Mouse (Mus musculus): ENCODE measurements at regions not wholly inside any gene's neighbourhood (a gene's known extent, or its start where the extent isn't known, plus 50 kb on each side); places are given as distances from the start of the nearest gene placed in this dataset.
"Not testable (repeated sequence)": the region's sequence is repeated elsewhere in the genome, so short reads cannot be mapped to it uniquely, and the experiment has no call there.

- DNase-seq (ENCODE audit: low spot score in 2 of 2) = not testable (repeated sequence)
These were observed 427.8 kb upstream of the Clint1 start for GRCm38 (mm10) chr11:45424066-45424465.

GRCm38 (mm10) chr11:45440937-45441720 is 410.7 kb upstream of the Clint1 start:
- DNase-seq (ENCODE audit: low spot score in 2 of 2) = no peak

DNA sequence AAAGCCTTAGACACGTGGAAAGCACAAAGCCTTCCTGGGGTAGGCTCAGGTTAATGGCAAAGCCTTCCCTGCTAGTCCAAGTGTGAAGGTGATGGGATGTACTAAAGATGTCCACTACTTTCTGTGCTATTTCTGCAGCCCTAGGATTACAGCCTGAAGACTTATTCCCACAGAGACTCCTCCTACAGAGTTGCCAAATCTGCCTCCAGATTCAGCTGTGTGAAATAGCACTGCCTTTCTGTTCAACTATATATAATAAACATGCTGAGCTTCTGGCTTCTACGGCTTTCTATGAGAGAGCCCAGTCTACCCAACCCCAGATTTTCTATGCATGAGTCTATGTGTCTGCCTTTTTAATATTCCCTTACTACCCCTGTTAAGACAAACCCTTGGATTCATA is 405.3 kb upstream of the Clint1 start:
- DNase-seq (ENCODE audit: low spot score in 2 of 2) = no peak

DNA sequence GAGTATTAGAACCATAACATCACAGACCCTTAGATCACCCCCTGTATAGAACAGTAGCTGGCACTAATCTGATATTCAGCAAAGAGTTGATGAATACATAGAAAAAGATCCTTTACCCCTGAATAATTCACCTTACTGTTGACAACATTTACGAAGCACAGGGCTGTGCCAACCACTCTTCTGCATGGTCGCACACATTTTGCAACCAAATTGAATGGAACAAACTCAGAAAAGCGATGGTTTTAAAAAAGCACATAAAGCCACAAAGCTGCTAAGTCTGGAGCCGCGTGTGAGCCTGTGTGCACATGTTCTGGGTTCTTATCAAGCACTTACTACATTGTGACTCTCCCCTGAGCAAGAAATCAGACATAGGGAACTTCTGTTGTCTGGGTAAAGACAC is 397.6 kb upstream of the Clint1 start:
- no peak for DNase-seq (ENCODE audit: low spot score in 2 of 2)

GRCm38 (mm10) chr11:45454933-45455332 is 396.9 kb upstream of the Clint1 start:
- DNase-seq (ENCODE audit: low spot score in 2 of 2) = no peak

- DNase-seq (ENCODE audit: low spot score in 2 of 2) = no peak
These were observed 395.1 kb upstream of the Clint1 start for GRCm38 (mm10) chr11:45456724-45457123.

- DNase-seq (ENCODE audit: low spot score in 2 of 2) = no peak
These were observed 394.3 kb upstream of the Clint1 start for GRCm38 (mm10) chr11:45457597-45457996.

- DNase-seq (ENCODE audit: low spot score in 2 of 2) = no peak
These were observed 391.7 kb upstream of the Clint1 start for GRCm38 (mm10) chr11:45460000-45460792.

DNA sequence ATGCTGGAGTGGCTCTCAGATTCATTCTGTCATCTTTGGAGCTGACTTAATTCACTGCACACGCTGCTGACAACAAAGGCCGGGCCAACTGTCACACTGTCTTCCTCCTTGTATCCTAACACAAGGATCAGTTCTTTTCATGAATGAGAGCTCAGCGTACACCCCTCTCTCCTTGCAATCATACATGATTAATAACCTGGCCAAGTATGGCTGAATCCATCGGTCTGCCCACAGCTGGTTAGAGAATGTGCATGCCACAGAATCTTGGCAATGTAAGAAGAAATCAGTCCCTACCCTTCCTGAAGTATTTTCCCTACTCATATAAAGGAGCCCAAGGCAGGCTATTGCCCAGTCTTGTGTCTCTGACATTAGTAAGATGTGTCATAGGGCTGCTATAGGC is 387.4 kb upstream of the Clint1 start:
- DNase-seq (ENCODE audit: low spot score in 2 of 2) = no peak

- no peak for DNase-seq (ENCODE audit: low spot score in 2 of 2)
These were observed 385.5 kb upstream of the Clint1 start for GRCm38 (mm10) chr11:45466350-45466749.

- DNase-seq (ENCODE audit: low spot score in 2 of 2) = no peak
These were observed 379.7 kb upstream of the Clint1 start for GRCm38 (mm10) chr11:45472171-45472570.

DNA sequence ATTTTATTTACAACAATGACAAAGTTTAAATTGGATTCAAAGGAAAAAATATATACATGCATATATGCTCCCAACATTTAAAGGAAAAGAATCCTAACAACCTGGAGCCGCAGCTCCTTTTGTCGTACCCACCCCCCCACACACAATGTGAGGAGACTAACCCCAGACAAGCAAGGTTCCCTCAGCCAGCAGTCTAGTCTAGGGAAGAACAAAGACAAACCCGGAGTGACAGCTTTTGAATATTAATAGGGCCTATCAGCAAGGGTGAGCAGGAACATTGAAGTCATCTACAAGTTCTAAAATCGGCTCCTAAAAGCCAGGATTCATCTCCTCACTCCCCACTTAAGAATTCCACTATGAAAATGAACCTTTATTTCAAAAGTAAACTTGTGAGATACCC is 374.9 kb upstream of the Clint1 start:
- no peak for DNase-seq (ENCODE audit: low spot score in 2 of 2)

- DNase-seq (ENCODE audit: low spot score in 2 of 2) = no peak
These were observed 365.9 kb upstream of the Clint1 start for GRCm38 (mm10) chr11:45485950-45486349.

GRCm38 (mm10) chr11:45491021-45491967 is 360.6 kb upstream of the Clint1 start:
- DNase-seq (ENCODE audit: low spot score in 2 of 2) = no peak

DNA sequence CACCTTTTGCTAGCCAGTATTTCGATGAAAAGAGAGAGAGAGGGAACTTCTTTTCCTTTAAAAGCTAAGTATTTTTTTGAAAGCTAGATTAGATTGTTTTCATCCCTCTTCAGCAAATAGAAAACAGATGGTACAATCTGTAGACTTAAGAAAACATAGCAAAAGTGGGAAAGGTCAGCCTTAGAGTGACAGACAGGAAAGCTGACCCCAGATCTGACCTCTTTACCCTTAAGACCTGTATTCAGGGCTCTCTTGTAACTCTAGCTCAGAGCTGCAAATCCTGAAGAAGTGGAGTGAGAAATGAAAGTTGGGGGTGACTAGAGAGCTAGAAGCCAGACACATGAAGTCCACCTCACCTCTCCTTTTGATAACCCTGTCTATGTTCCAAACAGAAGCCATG is 356.6 kb upstream of the Clint1 start:
- no peak for DNase-seq (ENCODE audit: low spot score in 2 of 2)

- DNase-seq (ENCODE audit: low spot score in 2 of 2) = no peak
These were observed 343.3 kb upstream of the Clint1 start for GRCm38 (mm10) chr11:45508566-45508965.

- no peak for DNase-seq (ENCODE audit: low spot score in 2 of 2)
These were observed 342.6 kb upstream of the Clint1 start for GRCm38 (mm10) chr11:45509278-45509677.

DNA sequence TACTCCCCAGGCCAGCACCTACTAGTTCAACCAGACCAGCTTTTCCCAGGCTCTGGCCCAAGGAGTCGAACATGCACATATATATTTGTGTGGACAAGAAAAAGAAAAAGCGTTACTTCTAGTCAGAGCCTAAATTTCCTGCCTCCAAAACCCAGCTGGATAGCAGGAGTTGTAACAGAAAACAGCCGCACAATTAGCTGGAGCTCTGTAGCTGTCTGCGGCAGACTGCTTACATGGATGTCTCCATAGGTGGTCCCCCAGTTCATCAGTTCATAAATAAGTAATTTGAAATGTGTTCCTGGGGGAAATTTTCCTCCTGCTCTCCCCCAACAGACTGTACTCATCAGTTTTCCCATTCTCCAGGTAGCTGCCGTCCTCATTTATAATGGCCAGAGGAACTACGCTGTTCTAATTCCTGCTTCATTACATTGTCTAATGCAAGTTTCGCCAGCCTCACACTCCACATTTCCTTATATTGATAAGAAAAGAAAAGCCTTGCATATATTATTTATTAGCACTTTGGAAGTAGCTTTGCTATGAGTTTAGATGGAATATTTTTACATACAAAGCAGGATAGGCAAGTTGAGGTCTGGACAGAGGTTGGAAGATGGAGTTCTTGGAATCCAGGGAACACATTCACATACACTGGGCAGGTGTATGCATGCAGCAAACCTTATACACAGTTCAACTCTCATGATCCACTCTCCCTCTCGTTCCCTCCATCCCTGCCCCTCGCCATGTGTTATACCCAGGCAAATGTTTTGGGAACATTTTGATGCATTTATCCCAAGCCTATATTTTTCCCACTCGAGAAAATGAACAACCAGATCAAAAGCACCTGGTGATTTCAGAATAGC is 337.2 kb upstream of the Clint1 start:
- no peak for DNase-seq (ENCODE audit: low spot score in 2 of 2)

DNA sequence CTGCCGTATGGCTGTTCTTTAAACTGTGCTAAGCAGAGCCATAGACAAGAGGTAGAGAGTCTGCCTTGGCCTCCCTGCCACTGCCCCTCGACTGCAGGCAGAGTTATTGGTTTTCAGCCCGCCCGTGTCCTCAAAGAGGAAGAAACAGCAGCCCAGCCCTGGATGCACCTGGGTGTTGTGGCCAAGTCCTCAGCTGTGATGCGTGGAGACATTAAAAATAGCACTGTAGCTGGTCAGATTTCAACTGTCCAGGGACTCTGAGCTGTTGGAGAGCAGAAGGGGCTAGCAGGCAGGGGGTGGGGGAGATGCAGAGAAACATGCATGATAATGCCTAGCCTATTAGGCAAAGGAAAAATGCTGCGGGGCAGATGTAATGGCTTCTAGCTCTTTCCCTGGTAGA is 327.1 kb upstream of the Clint1 start:
- no peak for DNase-seq (ENCODE audit: low spot score in 2 of 2)

DNA sequence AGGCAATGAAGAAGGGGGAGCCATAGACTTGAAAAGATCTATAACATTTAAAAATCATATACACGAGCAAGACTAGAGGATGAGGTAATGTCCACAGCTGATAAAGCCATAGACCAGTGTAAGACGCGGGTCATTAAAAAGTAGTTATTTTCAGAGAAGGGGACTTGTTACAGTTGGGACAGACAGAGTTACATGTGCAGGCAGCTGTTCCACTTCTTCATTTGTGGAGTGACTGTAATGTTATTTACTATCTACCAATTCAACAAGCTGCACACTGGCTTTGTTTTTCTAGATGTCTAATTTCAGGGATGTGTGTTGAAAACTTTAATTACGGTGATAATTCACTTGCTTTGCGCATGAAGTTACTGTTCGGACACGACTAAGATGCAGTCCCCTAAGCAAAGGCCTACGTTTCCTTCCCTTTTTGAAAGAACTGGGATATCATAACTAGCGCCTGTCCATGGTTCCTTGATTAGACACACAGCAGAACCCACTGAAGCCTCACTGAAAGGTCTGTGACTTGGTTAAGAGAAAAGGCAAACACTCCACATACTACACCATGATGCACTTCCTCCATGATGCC is 320.7 kb upstream of the Clint1 start:
- no peak for DNase-seq (ENCODE audit: low spot score in 2 of 2)

Data from frontal cortex, postnatal 25 days (tissue).